Mouse (Mus musculus) G1E (cell line): ENCODE measurements around the gene Gm21964. TPM values are rescaled to one million over a fixed set of nuclear protein-coding genes. Genes with fewer than 3 reads are reported as not detected.

Experiments
- ATAC-seq: 2 replicates; pipeline ENCODE4 v1.8.0; 2016; ENCODE audit warnings: mild to moderate bottlenecking; ENCODE audit not compliant: insufficient number of reproducible peaks, poor library complexity, low FRiP score, severe bottlenecking; ENCODE audit errors: extremely low read depth
- DNase-seq: peaks from one replicate; pipeline ENCODE4 v3.0.0; 2012; ENCODE audit warnings: low spot score
- H3K27me3 ChIP-seq: 2 replicates; pipeline ENCODE4 v1.6.1; 2012; ENCODE audit warnings: mild to moderate bottlenecking, low read length, inconsistent platforms; ENCODE audit not compliant: insufficient read depth
- H3K36me3 ChIP-seq: replicated peaks from 2 replicates; pipeline ENCODE3; 2012; ENCODE audit warnings: mild to moderate bottlenecking, inconsistent platforms
- H3K4me1 ChIP-seq: 2 replicates; pipeline ENCODE4 v1.6.1; 2012; ENCODE audit warnings: low read depth, low read length, inconsistent platforms, mixed read lengths; ENCODE audit not compliant: insufficient read depth
- H3K4me3 ChIP-seq: 2 replicates; pipeline ENCODE4 v1.5.1; 2012; ENCODE audit warnings: low read depth, mild to moderate bottlenecking, inconsistent platforms, low read length, moderate library complexity, mixed read lengths
- H3K9me3 ChIP-seq: replicated peaks from 2 replicates; pipeline ENCODE4 v1.6.1; 2012; ENCODE audit warnings: inconsistent platforms
- CTCF ChIP-seq: IDR thresholded peaks from 2 replicates; pipeline ENCODE4 v1.5.1; 2012; ENCODE audit warnings: low read depth, low read length, inconsistent platforms, mixed read lengths
- GATA1 ChIP-seq: IDR thresholded peaks from 2 replicates; pipeline ENCODE4 v1.6.1; 2012; ENCODE audit warnings: borderline replicate concordance, low read length, inconsistent platforms, mixed read lengths
- GATA2 ChIP-seq: IDR thresholded peaks from 2 replicates; pipeline ENCODE4 v1.6.1; 2012; ENCODE audit warnings: low read depth, low read length, inconsistent platforms, borderline replicate concordance
- POLR2AphosphoS5 ChIP-seq: IDR thresholded peaks from 2 replicates; pipeline ENCODE4 v1.6.1; 2012; ENCODE audit warnings: low read depth, low read length, inconsistent platforms; ENCODE audit not compliant: insufficient replicate concordance
- TAL1 ChIP-seq: conservative IDR thresholded peaks from 2 replicates; pipeline ENCODE4 v1.6.1; 2012; ENCODE audit warnings: low read depth, low read length, inconsistent platforms, mixed read lengths
- polyA plus RNA-seq: library from polyadenylated mRNA; stranded (reverse); fragments of >175 nt; gene quantifications from 2 replicates; pipeline ENCODE4 v1.2.3, GENCODE M21; 2012
- total RNA-seq, 2 experiments: library from RNA; stranded (forward) in 1 of 2; stranded (reverse) in 1 of 2; fragments of 200-1000 nt in 1 of 2; fragments of >200 nt in 1 of 2; fragmentation: Nextera tagmentation in 1 of 2; gene quantifications; 2 replicates each; pipeline ENCODE4 v1.2.3; 2014 to 2017

The Gm21964 gene
- total and polyA plus RNA-seq, 3 experiments: not detected

- H3K4me1 ChIP-seq: no peaks in the 10 kb centered on the region
- peaks cover 67% of the 10 kb centered on the region for H3K9me3 ChIP-seq
- no peak within 1 kb of the TSS for H3K4me3 ChIP-seq
- H3K27me3 ChIP-seq: no peaks in the 10 kb centered on the region
- ATAC-seq (no peak), DNase-seq (no peak)
- H3K36me3 ChIP-seq: no peaks in the 10 kb centered on the region
- TF ChIP-seq TAL1: no peak
- no peak for TF ChIP-seq GATA2
- no peak for TF ChIP-seq POLR2AphosphoS5
- no peak for TF ChIP-seq GATA1
- TF ChIP-seq CTCF: no peak
Observed at GRCm38 (mm10) chr8:110102653-110103052, 1.6 kb downstream of the Gm21964 start, which contains the start of gene Gm17720. TSS of gene Gm17720 (minus strand) at chr8:110102753.

DNA sequence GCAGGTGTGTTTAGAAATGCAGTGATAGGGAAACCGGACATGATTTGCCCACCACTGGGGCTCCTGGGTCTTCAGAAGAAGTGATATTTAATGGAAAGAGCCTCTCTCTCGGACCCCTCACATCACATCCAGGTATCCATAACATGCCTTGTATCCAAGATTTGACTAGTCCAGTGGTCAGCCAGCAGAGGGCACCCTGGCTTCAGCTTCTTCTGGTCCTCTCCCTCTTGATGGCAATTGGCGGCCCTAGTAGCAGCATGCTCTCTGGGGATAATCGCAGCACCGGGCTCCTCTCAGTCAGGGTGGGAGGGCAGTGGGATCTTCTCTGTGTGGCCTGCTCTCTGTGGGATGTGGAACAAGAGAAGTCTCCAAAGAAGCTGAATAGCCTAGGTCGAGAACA, 18.7 kb downstream of the Gm21964 start:
- Histone ChIP-seq H3K9me3 (peaks cover 79% of the 10 kb centered on the region), H3K4me3 (no peak overlapping the region), H3K36me3 (no peaks in the 10 kb centered on the region), H3K27me3 (no peaks in the 10 kb centered on the region), H3K4me1 (no peaks in the 10 kb centered on the region)
- no peak for ATAC-seq
- DNase-seq: no peak
- no peak for TF ChIP-seq POLR2AphosphoS5
- no peak for TF ChIP-seq GATA2
- no peak for TF ChIP-seq TAL1
- no peak for TF ChIP-seq CTCF
- no peak for TF ChIP-seq GATA1

DNA sequence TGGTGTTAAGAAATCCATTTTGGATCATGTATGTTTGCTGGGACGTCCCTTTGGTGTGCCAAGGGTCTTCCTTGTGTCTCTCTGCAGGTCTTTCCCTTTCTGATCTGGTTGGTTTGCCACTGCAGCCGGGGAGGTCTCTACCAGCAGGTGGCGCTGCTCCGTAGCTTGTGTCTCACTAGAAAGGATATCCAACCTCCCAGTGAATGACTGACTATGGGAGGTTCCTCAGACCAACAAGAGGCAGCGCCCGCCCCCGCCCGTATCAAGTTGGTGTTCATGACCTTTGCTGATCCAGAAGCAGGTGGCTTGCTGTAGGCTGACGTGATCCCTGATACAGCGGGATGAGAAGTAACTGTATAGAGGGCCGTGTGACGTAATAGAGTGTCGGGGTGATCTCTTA, 29.5 kb downstream of the Gm21964 start:
- Histone ChIP-seq H3K36me3 (no peaks in the 10 kb centered on the region), H3K4me1 (no peaks in the 10 kb centered on the region), H3K27me3 (no peaks in the 10 kb centered on the region), H3K9me3 (peaks cover 73% of the 10 kb centered on the region), H3K4me3 (no peak overlapping the region)
- ATAC-seq: no peak
- no peak for TF ChIP-seq GATA2
- TF ChIP-seq POLR2AphosphoS5: no peak
- no peak for TF ChIP-seq GATA1
- no peak for TF ChIP-seq CTCF
- no peak for TF ChIP-seq TAL1
- no peak for DNase-seq

GRCm38 (mm10) chr8:110134236-110134635, 33.2 kb downstream of the Gm21964 start:
- Histone ChIP-seq H3K4me3 (no peak overlapping the region), H3K27me3 (no peaks in the 10 kb centered on the region), H3K9me3 (peaks cover 64% of the 10 kb centered on the region), H3K4me1 (no peaks in the 10 kb centered on the region), H3K36me3 (no peaks in the 10 kb centered on the region)
- TF ChIP-seq GATA2: no peak
- DNase-seq: no peak
- ATAC-seq: no peak

GRCm38 (mm10) chr8:110135515-110135914, 34.5 kb downstream of the Gm21964 start:
- Histone ChIP-seq H3K4me1 (no peaks in the 10 kb centered on the region), H3K36me3 (no peaks in the 10 kb centered on the region), H3K4me3 (no peak overlapping the region), H3K27me3 (no peaks in the 10 kb centered on the region), H3K9me3 (peaks cover 58% of the 10 kb centered on the region)
- TF ChIP-seq POLR2AphosphoS5 (no peak), GATA1 (no peak), TAL1 (no peak), CTCF (no peak), GATA2 (no peak)
- DNase-seq (no peak), ATAC-seq (no peak)

GRCm38 (mm10) chr8:110140156-110140555, 39.1 kb downstream of the Gm21964 start:
- no peak for TF ChIP-seq GATA2
- H3K9me3 ChIP-seq: peaks cover 56% of the 10 kb centered on the region
- no peak overlapping the region for H3K4me3 ChIP-seq
- no peaks in the 10 kb centered on the region for H3K27me3 ChIP-seq
- no peak for DNase-seq
- no peaks in the 10 kb centered on the region for H3K4me1 ChIP-seq
- H3K36me3 ChIP-seq: no peaks in the 10 kb centered on the region
- ATAC-seq: no peak

DNA sequence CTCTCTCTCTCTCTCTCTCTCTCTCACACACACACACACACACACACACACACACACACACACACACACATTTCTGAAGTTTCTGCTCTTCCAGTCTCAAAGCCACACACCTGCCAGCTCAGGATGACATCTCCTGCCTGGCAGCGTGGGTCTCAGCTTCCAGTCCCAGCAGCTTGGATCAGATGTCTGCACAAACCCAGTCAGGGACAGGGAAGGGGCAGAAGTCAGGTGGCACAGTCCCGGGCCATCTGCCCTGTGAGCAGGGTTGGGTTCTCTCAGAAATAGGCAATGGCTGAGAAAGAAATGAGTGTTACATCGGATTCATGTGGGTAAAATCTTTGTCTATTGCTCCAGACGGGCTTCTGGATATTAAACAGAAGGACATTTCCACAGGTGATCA, 39.8 kb downstream of the Gm21964 start:
- TF ChIP-seq CTCF (no peak), TAL1 (no peak), GATA1 (no peak), POLR2AphosphoS5 (no peak), GATA2 (no peak)
- no peak overlapping the region for H3K4me3 ChIP-seq
- H3K9me3 ChIP-seq: peaks cover 58% of the 10 kb centered on the region
- H3K4me1 ChIP-seq: no peaks in the 10 kb centered on the region
- H3K27me3 ChIP-seq: no peaks in the 10 kb centered on the region
- no peaks in the 10 kb centered on the region for H3K36me3 ChIP-seq
- ATAC-seq: no peak
- DNase-seq: no peak
